Mouse (Mus musculus): ENCODE measurements at regions not wholly inside any gene's neighbourhood (a gene's known extent, or its start where the extent isn't known, plus 50 kb on each side); places are given as distances from the start of the nearest gene placed in this dataset.
A peak's percentile ranks its signal among the peaks of the same experiment; 100 is the strongest.

DNA sequence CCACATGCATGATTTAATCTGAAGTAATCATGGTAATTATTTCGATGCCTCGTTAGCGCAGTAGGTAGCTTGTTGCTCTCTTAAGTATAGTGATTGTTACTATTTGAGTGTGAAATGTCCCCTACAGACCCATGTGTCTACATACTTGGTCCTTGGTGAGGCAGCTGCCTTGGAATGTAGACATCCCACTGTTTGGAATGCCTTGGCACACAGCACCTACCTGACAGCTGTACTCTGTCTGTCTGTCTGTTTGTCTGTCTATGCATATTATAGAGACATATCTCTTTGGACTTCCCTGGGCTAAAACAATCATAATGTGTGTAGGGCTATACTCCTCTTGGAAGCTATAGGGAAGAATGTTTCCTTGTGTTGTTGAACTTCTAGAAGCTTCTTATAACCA is 83.7 kb upstream of the Runx3 start:
- DNase-seq: no peak

DNA sequence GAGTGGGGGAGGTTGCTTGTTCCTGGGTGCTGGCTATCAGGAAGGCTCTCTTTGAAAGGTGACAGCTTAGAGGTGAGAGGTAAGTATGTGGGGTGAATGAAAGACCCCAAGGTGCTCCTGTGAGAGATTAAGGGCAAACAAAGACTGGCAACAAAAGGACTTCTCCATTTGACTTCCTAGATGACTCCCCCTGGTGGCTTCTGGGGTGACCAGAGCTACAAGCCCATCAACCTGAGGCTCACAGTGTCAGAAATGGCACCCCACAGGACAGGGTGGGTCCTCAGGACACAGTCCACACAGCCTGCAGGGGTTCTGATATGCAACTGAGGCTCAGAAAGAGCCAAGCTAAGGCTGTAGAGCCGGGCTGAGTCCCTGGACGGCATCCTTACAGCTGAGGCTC is 81.2 kb upstream of the Runx3 start:
- DNase-seq: no peak

DNA sequence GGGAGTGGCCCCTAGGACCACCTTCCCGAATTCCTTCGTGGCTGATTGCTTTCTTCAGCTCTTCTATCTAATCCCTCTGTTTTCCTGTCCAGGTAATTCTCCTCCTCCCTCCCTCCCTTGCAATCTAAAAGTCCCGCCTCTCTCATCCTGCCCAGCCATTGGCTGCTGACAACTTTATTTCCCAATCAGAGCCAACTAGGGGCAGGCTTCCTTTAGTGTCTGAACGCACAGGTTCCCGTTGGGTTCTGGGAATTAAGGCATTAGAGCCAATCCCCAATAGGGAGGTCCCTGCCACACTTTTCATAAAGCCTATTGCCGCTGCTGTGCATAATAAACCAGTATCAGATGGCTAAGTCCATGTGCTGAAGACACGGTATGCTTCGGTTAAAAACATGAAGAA is 78.5 kb upstream of the Runx3 start:
- DNase-seq: no peak

DNA sequence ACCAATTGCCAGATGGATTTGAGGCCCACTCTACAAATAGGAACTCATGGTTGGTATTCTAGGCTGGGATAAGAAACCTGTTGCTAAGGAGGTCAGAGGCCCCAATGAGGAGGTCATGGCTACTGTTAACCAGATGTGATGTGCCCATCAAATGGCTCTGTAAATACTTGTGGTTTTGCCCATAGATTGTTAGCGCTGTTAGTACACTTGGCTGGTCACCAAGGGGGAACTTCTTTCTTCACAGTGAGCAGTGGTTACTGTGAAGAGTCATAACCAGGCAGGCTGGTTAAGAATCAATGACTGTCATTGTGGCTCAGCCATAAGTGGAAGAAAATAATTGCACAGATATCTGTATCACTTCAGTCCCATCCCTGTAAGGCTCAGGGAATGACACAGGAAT is 78.0 kb upstream of the Runx3 start:
- no peak for DNase-seq

DNA sequence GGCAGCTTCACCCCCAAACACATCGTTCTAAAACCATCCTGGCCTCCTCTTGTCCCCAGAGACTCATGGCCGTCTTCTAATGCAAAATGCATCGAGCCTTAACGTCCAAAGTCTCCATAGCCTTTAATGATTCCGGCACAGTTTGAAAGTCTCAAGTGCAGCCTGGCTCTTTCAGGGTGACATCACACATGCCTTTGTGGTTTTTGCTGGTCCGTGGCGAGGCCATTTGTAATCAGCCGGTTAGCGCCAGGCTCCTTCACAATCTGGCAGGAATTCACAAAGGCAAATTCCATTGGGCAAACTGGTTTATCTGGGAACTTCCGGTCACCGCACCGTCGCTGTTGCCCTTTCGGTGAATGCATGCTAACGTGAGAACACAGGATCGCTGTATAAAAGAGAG is 75.4 kb upstream of the Runx3 start:
- no peak for DNase-seq

DNA sequence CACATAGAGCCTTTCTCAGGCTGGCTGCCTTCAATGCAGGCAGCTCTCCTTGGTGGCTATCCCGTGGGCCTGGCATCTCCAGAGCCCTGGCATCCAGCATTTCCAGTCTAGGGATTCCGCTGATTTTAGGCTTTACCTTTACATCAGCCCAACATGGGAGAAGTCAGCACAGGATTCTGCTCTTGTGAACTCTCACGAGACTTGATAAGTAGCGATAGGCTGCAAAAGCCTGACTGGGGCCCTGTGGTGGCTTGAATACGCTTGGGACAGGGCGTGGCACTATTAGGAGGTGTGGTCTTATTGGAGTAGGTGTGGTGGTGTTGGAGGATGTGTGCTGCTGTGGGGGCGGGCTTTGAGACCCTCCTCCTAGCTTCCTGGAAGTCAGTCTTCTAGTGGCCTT is 73.8 kb upstream of the Runx3 start:
- no peak for DNase-seq

DNA sequence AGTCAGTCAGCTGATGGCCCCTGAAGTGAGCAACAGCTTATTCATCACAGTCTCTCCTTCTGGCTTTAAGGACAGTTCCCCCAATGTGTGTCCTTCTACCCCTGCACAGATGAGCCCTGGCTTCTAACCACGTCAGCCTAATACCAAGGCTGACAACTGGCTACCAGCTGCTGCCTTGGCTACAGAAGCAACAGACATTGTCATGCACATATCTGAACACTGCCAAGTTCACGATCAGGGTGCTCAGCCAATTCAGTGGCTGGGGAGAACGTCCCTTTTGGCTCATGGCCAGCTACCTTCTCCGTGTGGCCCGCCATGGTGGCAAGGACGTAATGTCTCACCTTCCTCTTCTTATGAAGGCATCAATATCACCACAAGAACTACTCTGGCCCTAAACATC is 73.2 kb upstream of the Runx3 start:
- no peak for DNase-seq

DNA sequence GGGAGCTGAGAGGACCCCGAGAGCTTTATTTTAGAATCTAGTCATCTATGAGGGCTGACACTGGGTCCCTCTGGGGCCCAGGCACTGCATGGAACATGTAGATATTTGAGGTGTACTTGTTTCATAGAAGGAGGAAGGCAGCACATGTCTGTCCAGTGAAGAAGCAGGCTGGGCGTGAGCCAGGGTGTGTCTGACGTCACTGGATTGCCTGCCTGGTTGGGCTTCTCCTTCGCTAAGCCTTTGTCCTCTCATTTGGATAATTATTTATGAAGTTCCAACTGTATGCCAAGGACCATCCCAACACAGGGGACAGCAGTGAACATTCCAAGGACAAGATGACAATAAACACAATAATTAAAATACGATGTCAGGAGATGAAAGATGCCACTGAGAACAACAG is 72.7 kb upstream of the Runx3 start:
- DNase-seq: no peak

DNA sequence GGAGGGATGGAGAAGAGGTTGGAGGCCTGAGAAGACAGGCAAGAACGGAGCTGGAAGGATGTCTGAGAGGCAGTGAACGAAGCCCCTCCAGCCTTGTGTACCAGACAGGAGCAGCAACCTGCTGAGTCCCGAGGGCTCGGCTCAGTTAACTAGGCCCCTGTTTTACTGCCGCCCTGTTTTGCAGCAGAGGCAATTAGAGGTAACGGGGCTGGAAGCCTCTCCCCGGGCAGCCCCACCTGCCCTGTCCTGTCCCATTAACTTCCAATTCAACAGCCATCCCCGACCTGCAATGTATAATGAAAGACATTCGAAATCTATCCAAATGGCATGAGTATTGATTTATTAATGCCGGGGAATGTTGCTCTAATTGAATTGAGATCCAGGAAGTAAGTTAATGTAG is 70.5 kb upstream of the Runx3 start:
- no peak for DNase-seq

DNA sequence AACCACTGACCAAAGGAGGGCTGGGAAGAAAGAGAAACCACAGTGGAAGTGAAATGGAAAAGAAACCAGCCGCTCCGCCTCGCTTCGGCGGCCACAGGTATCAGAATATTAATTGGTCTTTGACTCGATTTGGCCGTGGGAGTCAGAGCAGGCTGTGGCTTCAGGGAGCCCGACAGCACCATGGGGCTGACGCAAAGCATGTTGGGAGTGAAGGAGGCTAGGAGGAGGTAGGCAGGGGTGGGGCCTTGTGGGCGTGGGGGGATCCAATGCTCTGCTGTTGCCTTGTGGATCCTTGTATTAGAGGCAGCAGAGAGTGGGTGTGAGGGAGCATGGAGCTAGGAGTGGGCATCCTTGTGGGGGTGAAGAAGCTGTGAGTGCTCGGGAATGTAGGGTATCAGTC is 69.0 kb upstream of the Runx3 start:
- no peak for DNase-seq

DNA sequence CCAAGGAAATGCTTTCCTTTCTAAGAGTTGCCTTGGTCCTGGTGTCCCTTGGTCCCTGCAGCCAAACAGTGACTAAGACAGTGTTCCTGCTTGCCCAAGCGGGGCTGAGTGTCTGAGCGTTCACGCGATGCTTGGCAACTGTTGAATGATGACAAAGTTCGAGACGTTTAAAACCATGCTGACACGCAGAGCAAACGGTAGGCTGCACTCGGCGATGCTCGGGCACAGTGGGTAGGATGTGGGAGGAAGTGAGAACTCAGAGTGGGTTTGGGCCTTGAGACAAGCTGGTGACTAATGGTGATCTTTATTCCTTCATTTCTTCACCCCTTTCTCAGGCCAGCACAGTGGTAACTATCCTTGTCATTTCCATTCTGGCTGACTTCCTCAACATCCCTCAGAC is 66.9 kb upstream of the Runx3 start:
- DNase-seq: no peak

DNA sequence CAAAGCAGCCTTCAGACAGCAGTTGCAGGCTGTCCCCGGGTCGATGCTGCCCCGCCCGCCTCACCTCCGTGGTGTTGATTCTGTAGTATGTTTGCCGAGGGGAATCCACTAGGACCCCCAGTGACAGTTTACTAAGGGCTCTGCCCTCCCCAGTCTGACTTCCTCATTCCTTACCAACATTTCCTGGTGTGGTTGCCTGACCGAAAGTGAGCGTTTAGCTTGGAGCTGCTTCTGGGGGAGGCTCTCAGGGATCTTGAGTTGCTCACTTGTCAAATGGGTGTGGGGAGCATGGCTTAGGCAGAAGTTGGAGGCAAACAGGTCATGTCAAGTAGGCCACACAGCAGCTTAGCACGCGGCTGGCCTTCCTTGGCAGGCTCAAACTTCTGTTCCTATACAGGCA is 66.1 kb upstream of the Runx3 start:
- DNase-seq: no peak

DNA sequence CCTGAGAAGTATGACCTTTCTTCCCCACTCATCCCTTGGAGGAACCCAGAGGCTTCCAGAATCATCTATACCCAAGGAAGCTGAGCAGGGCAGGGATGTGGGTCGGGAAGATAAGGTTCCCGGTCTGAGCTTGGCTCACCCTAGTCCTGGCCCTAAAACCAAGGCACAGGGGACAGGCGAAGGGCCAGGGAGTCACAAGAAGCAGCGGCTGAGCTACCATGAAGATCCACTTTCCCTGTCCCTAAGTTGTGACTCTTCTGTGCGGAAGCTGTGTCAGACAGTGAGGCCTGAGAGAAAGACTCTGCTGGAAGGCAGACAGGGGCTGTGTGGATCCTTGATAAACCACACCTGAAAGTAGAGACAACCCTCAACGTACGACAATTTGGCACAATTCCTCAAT is 64.1 kb upstream of the Runx3 start:
- DNase-seq: no peak

DNA sequence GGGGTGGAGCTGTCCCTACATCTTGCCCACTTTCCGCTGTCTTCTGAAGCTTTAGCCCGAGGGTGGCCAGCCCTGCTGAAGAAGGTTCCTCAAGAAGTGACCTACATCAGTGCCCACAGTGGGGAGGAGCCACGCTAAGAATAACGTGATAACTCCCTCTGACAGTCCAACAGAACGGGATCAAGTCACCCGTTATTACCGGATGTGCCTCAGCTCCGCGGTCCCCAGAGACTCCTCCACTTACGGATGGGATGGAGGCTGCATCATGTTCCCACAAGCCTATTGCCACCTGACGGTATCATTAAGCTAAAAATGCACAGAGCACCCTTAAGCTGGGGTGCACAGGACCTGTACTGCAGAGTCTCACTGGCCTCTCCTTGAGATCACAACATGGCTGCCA is 63.2 kb upstream of the Runx3 start:
- DNase-seq: no peak

DNA sequence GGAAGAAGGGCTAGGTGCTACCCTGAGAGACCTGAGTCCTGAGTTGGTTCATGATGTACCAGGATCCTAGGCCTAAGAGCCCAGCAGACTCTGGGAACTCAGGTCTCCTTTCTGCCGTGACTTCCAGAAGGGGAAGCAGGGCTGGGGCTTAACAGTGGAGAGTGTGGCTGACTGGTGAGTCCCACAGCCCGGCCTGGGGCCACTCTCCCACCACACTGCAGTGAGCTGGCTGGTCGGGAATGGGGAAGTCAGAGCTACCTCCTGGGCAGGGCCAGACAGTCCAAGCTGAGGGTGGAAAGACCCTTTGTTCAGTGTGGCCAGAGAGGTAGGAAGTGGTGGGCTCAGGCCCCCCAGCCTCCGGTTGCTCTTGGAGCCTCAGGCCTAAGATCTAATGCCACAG is 61.6 kb upstream of the Runx3 start:
- no peak for DNase-seq

DNA sequence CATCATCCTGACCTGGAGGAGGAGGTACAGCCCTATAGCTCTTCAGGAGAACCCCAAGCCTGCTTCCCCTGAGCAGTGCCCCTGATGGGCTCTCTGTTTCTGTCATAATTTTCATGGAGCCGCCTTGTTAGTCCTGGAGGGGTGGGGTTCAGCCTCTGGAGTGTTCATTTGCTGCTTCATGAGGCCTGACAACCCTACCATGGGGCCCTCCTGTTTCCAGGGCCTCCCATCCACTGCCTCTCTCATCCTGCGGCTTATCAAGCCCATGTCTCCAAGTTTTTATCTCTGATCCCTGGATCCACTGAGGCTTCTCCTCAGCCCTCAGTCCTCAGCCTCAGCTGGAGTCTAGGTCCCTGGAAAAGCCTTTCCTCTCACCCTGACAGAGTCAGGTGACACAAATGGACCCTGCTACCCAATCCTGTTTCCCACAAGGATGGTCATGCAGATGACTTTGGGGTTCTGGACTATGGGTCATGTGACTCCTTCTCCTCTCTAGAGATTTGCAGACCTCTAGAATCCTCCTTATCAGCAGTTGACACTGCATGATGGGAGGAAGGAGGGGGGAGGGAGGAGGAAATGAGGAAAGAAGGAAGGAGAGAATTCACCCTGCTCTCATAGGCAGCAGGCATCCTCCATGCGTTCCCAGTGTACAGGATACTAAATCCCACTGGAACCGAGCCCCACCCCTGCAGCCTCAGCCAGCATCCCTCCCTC is 59.3 kb upstream of the Runx3 start:
- no peak for DNase-seq

DNA sequence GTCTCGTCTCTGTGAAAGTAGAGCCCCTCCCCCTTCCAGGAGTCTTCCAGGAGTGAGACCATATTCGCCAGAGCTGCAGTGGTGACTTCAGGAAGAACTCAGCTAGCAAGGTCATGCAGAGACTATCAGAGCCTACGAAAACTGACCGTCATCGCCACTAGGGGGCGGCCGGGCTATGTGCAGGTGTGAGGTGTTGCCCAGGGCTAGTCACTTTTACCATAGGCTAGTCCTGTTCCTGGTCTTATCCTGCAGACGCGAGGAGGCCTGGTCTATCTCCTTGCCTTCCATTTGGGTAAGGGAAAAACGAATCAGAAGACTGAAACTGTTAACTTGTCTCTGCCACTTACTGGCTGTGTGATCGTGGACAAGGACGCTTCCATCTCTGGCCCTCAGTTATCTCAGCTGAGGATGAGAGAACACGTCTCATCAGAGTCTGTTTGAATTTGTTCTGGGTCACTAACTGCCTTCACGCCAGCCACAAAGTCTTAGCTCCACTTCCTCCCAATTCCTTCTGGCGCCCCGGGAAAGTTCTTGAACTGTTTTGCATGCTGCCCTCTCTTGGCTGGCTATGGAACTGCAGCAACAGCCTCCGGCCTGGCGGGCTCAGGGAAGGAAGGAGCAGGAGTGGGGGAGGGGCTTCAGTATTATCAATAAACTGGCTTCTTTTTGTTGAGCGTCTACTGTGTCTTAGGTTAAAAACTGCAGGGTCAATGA is 53.5 kb upstream of the Runx3 start:
- DNase-seq: peak; percentile 77 to 79

DNA sequence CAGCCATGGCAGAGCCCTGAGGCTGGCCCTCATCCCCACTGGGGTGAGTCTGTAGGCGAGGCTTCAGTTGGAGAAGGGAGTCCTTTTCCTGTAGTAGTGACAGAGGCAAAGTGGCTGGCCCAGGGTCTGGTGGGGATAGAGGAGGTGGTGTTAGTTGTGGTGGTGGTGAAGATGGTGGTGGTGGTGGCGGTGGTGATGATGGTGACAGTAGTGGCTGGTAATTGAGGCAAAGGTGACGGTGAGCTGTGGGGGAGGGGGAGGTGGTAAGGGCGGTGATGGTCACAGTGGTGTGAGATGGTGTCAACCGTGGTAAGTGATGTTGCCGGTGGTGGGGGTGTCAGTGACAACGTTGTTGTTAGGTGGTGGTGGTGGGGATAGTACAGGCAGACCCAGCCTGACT is 52.6 kb upstream of the Runx3 start:
- no peak for DNase-seq

DNA sequence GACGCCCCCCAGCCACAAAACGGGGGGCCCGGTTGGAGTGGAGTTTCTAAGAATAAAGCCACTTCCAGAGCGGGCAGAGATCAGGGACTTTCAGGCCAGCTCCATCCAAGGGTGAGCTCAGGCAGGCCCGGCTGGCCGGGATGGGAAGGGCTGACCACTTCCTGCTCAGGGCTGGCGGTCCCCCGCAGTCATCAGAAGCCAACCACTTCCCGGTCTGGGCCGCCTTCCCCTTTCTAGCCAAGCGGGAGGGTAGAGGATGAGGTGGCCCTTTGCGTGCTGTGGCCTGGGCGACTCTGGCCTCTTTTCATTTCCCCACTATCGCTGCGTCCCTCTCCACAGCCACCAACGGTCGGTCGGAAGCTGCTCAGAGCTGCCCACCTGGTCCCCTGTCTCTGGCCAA is 50.6 kb upstream of the Runx3 start:
- no peak for DNase-seq

Measured in cerebellum, postnatal 36 days (tissue).